Mouse (Mus musculus): ENCODE data around the gene Nup160. TPM values are rescaled to one million over a fixed set of nuclear protein-coding genes. Genes with fewer than 3 reads are reported as not detected.

The Nup160 gene
- polyA plus RNA-seq, 1 experiment from 2014 or later, result 40.4 TPM

DNA sequence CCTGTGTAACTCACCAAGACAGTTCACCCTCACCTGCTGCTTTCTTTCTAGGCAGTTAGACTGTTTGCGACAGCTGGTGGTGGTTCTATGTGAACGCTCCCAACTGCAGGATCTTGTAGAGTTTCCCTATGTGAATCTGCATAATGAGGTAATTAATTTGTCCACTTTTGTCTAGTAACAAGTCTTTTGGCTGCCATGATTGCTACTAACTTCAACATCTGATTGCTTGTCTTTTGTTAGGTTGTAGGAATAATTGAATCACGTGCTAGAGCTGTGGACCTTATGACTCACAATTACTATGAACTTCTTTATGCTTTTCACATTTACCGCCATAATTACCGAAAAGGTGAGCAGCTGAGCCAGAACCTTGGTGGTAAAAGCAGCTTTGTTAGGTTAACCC is 40.9 kb downstream of the Nup160 start:
- H3K9me3 ChIP-seq, result no peaks in the 10 kb centered on the region
- H3K27ac ChIP-seq, result no peak overlapping the region
- no peaks in the 10 kb centered on the region for H3K4me1 ChIP-seq
- H3K36me3 ChIP-seq, result peaks cover 28% of the 10 kb centered on the region
- no peak overlapping the region for H3K9ac ChIP-seq
- WGBS, result 94% methylated on average over 5 of the region's 5 CpGs
- ATAC-seq (ENCODE audit: insufficient read depth, low FRiP score, low read depth), result no peak
- H3K4me2 ChIP-seq, result no peak overlapping the region
- H3K4me3 ChIP-seq (replicated peaks), result no peak overlapping the region
- no peaks in the 10 kb centered on the region for H3K27me3 ChIP-seq (replicated peaks)

DNA sequence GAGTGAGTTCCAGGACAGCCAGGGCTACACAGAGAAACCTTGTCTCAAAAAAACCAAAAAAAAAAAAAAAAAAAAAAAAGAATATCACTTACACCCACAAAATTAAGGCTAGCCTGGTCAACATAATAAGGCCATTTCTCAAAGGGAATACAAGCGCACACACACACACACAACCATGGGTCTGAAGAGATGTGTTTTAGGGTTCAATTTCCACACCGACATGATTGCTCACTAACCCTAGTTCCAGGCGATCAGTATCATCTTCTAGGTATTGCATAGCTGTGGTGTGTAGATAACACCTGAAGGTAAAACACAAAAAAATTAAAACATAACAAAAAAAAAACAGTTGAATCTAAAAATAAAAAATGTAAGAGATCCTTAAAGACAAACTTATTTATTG is 49.8 kb downstream of the Nup160 start:
- H3K4me3 ChIP-seq (replicated peaks), result no peak overlapping the region
- H3K27me3 ChIP-seq (replicated peaks), result no peaks in the 10 kb centered on the region
- peaks cover 46% of the 10 kb centered on the region for H3K36me3 ChIP-seq
- no peak overlapping the region for H3K27ac ChIP-seq
- H3K9ac ChIP-seq, result no peak overlapping the region
- H3K4me1 ChIP-seq, result no peaks in the 10 kb centered on the region
- H3K4me2 ChIP-seq, result no peak overlapping the region
- no peak for ATAC-seq (ENCODE audit: insufficient read depth, low FRiP score, low read depth)
- no peaks in the 10 kb centered on the region for H3K9me3 ChIP-seq
- 94% methylated on average over 3 of the region's 3 CpGs for WGBS

DNA sequence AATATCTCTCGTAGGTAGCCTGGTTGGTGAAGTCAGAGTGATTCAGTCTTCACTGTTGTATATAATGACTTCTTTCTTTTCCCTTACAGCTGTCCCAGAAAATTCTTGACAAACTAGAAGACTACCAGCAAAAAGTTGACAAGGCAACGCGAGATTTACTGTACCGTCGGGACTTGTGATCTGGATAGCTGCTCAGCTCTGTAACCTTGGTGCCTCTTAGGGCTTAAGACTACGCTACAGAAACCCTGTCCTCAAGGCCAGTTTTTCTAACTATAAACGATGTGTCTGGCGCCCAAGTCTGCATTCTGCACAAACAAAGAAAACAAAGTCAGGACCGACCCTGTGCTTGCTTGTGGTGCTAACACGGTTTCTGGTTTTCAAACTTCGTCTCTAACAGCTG is 58.3 kb downstream of the Nup160 start:
- no peak overlapping the region for H3K4me3 ChIP-seq (replicated peaks)
- no peaks in the 10 kb centered on the region for H3K4me1 ChIP-seq
- H3K27ac ChIP-seq, result no peak overlapping the region
- WGBS, result 90% methylated on average over 11 of the region's 11 CpGs
- H3K9ac ChIP-seq, result no peak overlapping the region
- ATAC-seq (ENCODE audit: insufficient read depth, low FRiP score, low read depth), result no peak
- H3K36me3 ChIP-seq, result peaks cover 53% of the 10 kb centered on the region
- H3K9me3 ChIP-seq, result no peaks in the 10 kb centered on the region
- no peak overlapping the region for H3K4me2 ChIP-seq
- no peaks in the 10 kb centered on the region for H3K27me3 ChIP-seq (replicated peaks)

DNA sequence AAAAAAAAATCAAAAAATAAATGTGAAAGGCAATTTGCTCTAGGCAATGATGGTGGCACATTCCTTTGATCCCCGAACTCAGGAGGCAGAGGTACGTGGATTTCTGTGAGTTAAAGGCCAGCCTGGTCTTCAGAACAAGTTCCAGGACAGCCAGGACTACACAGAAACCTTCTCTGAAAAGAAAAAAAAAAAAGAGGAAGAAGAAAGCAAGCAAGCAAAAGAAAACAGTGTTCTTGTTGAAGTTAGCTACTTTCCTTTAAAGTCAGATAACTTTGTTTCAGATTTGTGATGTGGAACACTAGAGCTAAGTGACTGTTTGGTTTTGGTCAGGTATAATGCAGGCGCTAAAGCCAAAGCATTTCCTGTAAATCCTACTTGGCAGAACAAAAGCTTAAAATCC is 61.8 kb downstream of the Nup160 start:
- no peaks in the 10 kb centered on the region for H3K9me3 ChIP-seq
- no peak overlapping the region for H3K27ac ChIP-seq
- H3K36me3 ChIP-seq, result peaks cover 28% of the 10 kb centered on the region
- no peak overlapping the region for H3K9ac ChIP-seq
- H3K27me3 ChIP-seq (replicated peaks), result no peaks in the 10 kb centered on the region
- H3K4me1 ChIP-seq, result no peaks in the 10 kb centered on the region
- ATAC-seq (ENCODE audit: insufficient read depth, low FRiP score, low read depth), result no peak
- no peak overlapping the region for H3K4me2 ChIP-seq
- WGBS, result 88% methylated on average over 3 of the region's 3 CpGs
- no peak overlapping the region for H3K4me3 ChIP-seq (replicated peaks)

DNA sequence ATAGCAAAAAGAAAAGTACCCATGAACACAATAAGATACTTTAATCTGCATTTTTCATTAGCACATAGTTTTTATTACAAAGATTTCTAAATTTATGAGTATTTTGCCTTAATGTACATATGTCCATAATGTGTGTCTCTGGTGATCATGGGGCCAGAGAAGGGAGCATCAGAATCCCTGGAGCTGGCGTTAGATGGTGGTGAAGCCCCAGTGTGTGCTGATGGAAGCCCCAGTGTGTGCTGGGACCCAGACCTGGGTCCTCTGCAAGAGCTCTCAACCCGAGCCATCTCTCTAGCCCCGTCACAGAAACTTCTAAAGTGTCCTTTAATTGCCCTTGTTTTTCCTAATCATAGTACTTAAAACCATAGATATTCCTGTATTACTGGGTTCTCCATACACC is 62.3 kb downstream of the Nup160 start:
- Histone ChIP-seq H3K4me2 (no peak overlapping the region), H3K4me3 (replicated peaks) (no peak overlapping the region), H3K4me1 (no peaks in the 10 kb centered on the region), H3K27me3 (replicated peaks) (no peaks in the 10 kb centered on the region), H3K27ac (no peak overlapping the region), H3K9me3 (no peaks in the 10 kb centered on the region), H3K9ac (no peak overlapping the region), H3K36me3 (peaks cover 28% of the 10 kb centered on the region)
- ATAC-seq (ENCODE audit: insufficient read depth, low FRiP score, low read depth), result no peak
- WGBS, result 91% methylated on average over 3 of the region's 3 CpGs

DNA sequence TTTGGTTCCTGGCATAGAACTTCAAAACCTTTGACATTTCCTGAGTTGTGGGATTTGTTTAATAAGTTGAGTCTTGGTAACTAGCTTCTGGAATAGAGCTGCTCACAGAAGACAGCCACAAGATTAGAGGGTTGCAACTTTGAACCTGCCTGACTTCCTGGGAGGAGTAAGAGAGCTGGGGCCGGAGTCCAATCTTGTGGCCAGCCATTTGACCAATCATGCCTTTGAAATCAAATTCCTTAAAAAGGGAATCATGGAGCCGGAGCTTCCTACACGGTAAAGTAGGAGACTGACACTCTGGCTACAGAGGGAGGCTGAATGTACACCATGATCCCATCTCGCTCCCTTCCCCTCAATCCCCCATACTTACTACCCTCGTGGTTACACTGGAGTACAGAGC is 62.9 kb downstream of the Nup160 start:
- H3K4me1 ChIP-seq, result no peaks in the 10 kb centered on the region
- ATAC-seq (ENCODE audit: insufficient read depth, low FRiP score, low read depth), result no peak
- peaks cover 22% of the 10 kb centered on the region for H3K36me3 ChIP-seq
- no peak overlapping the region for H3K9ac ChIP-seq
- H3K4me3 ChIP-seq (replicated peaks), result no peak overlapping the region
- H3K9me3 ChIP-seq, result no peaks in the 10 kb centered on the region
- 88% methylated on average over 5 of the region's 5 CpGs for WGBS
- H3K27ac ChIP-seq, result no peak overlapping the region
- no peaks in the 10 kb centered on the region for H3K27me3 ChIP-seq (replicated peaks)
- H3K4me2 ChIP-seq, result no peak overlapping the region

DNA sequence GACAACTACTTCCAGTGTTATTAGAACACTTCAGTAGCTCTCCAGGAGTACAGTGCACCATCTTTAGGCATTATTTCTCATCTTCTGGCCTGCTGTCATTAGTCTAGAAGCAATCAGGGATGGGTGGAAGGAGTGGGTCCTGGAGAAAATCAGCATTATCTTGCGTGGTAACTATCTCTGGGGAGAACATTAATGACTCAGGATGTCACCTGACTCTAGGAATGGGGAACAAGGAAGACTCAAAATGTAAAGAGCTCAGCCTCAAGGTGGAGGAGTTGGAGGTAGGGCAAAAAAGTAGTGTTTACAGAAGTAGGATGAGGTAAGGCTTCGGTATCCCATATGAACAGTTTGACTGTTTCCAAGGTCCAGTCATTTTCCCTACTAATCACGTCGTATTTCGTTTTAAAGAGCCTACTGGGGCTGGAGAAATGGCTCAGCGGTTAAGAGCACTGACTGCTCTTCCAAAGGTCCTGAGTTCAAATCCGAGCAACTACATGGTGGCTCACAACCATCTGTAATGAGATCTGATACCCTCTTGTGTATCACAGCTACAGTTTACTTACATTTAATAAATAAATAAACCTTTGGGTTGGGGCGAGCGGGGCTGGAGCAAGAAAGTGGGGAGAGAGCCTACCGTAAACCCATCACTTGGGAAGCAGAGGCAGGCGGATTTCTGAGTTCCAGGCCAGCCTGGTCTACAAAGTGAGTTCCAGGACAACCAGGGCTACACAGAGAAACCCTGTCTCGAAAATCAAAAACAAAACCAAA is 67.5 kb downstream of the Nup160 start:
- no peak for ATAC-seq (ENCODE audit: insufficient read depth, low FRiP score, low read depth)
- 58% methylated on average over 12 of the region's 12 CpGs for WGBS
- H3K9me3 ChIP-seq, result no peaks in the 10 kb centered on the region
- H3K36me3 ChIP-seq, result peaks cover 5% of the 10 kb centered on the region; the same call in 1 of the 2 replicates
- no peak overlapping the region for H3K9ac ChIP-seq
- H3K4me2 ChIP-seq, result peak overlapping the region; percentile 56
- H3K27me3 ChIP-seq (replicated peaks), result no peaks in the 10 kb centered on the region
- peak overlapping the region; percentile 99 for H3K4me3 ChIP-seq (replicated peaks)
- peak overlapping the region; percentile 93 for H3K27ac ChIP-seq
- peaks cover 5% of the 10 kb centered on the region; the same call in 1 of the 2 replicates for H3K4me1 ChIP-seq

DNA sequence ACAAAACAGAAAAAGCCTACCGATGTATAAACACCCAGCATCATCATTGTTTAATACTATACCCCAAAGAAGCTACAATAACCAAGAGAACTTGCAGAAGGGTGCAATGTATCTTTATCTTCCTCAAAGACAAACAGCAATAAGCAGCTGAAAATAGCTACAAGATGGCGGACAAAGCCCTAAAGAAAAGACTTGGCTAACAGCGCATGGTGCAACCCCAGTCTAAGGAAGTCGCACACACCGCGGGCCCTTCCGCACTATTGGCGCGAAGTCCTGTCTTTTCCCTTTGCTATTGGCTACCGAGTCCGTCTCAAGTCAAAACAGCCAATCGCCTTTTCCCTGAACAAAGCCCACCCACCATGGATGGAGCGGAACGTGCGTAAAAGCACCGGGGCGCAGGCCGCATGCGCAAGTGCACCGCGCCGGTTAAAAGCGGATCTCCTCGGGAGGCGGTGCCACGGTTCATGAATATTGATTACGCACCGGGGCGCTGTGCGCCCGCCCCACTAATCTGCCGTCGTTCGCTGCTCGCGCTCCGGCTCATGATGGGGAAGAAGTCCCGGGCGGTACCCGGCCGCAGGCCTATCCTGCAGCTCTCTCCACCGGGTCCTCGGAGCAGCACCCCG is 68.2 kb downstream of the Nup160 start, which contains the start of gene Fnbp4:
Fnbp4 (plus strand) TSS at position 318 of the 626 bp plus-strand sequence.
- H3K27me3 ChIP-seq (replicated peaks), result no peaks in the 10 kb centered on the region
- H3K27ac ChIP-seq, result peak within 1 kb of the TSS; percentile 98
- peak within 1 kb of the TSS; percentile 64 for H3K4me2 ChIP-seq
- H3K9ac ChIP-seq, result peak within 1 kb of the TSS; percentile 96
- H3K9me3 ChIP-seq, result no peaks in the 10 kb centered on the region
- peaks cover 5% of the 10 kb centered on the region; the same call in 1 of the 2 replicates for H3K36me3 ChIP-seq
- H3K4me3 ChIP-seq (replicated peaks), result peak within 1 kb of the TSS; percentile 99
- peak; percentile 99 for ATAC-seq (ENCODE audit: insufficient read depth, low FRiP score, low read depth)
- under 1% methylated on average over 44 of the region's 44 CpGs for whole genome bisulfite sequencing
- H3K4me1 ChIP-seq, result peaks cover 5% of the 10 kb centered on the region; the same call in 1 of the 2 replicates

DNA sequence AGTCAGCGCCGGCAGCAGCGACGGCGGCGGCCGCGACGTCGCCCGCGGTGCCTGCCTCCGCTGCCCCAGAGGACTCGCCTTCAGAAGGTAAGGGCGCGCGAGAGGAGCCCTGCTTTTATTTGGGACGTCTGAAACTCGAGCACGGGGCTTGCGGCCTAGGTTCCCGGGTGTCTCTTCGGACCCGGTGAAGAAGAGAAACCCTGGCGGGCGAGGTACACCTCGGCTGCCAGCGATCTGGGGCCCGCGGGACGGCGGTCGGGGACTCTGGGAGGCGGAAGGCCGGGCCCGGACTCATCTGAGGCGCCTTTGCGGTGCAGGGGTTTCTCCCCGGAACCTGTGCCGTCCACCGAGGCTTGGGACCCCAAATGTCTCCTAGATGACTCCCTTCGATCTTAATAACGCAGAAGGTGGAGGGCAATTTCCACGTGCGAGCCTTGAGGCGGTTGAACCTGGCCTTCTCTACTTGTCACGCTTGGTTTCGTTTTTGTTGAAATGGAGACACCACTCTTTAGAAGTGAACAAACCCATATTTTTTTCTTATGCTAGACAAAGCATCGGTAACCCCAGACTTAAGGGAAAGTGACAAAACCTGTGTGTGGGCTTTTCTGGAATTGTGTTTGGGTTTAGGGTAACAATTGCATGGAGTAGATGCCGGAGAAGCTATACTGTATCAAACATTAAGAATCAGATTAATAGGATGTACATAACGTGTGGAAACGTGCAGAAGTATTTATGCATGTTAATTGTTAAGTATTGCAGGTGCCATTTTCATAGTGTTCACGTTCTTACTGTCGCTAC is 68.9 kb downstream of the Nup160 start:
- H3K9me3 ChIP-seq, result no peaks in the 10 kb centered on the region
- H3K27me3 ChIP-seq (replicated peaks), result no peaks in the 10 kb centered on the region
- peak overlapping the region; percentile 64 for H3K4me2 ChIP-seq
- peaks cover 5% of the 10 kb centered on the region; the same call in 1 of the 2 replicates for H3K4me1 ChIP-seq
- H3K36me3 ChIP-seq, result peaks cover 11% of the 10 kb centered on the region; the same call in 1 of the 2 replicates
- H3K9ac ChIP-seq, result peak overlapping the region; percentile 96
- peak overlapping the region; percentile 98 for H3K27ac ChIP-seq
- ATAC-seq (ENCODE audit: insufficient read depth, low FRiP score, low read depth), result peak; percentile 36
- H3K4me3 ChIP-seq (replicated peaks), result peak overlapping the region; percentile 99
- WGBS, result 1% methylated on average over 44 of the region's 54 CpGs

DNA sequence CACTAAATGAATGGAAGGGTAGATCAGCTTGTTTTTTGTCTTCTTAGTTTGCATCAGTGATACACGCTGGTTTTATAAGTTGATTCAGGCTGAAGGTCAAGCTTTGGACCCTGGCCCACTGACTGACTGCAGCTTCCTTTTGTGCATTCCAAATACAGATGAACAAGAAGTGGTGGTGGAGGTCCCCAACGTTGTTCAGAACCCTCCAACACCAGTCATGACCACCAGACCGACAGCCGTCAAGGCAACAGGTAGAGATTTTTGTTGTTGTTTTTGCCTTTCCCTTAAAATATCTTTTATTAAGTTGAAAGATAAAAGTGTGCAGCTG is 69.5 kb downstream of the Nup160 start:
- Histone ChIP-seq H3K9me3 (no peaks in the 10 kb centered on the region), H3K4me1 (peaks cover 5% of the 10 kb centered on the region; the same call in 1 of the 2 replicates), H3K9ac (peak overlapping the region; percentile 96), H3K4me2 (peak overlapping the region; percentile 64), H3K4me3 (replicated peaks) (peak overlapping the region; percentile 99), H3K27ac (peak overlapping the region; percentile 98; the same call in 1 of the 2 replicates), H3K36me3 (peaks cover 16% of the 10 kb centered on the region), H3K27me3 (replicated peaks) (no peaks in the 10 kb centered on the region)
- no peak for ATAC-seq (ENCODE audit: insufficient read depth, low FRiP score, low read depth)
- 15% methylated on average over 4 of the region's 4 CpGs for WGBS

DNA sequence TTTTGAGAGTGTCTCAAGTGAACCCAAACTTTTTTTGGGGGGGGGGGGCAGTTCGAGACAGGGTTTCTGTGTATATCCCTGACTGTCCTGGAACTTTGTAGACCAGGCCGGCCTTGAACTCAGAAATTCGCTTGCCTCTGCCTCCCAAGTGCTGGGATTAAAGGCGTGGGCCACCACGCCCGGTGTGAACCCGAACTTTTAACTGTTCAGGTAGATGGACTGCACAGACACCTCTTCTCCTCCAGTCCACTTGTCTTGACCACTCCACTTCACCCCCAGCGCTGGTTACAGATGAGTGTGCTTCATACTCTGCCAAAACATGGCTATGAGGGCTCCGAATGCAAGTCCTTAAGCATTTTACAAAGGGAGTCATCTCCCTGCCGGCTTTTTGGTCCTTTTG is 70.1 kb downstream of the Nup160 start:
- peak overlapping the region; percentile 64 for H3K4me2 ChIP-seq
- H3K9me3 ChIP-seq, result no peaks in the 10 kb centered on the region
- WGBS, result 89% methylated on average over 10 of the region's 10 CpGs
- H3K4me1 ChIP-seq, result peaks cover 5% of the 10 kb centered on the region; the same call in 1 of the 2 replicates
- H3K9ac ChIP-seq, result no peak overlapping the region
- no peak for ATAC-seq (ENCODE audit: insufficient read depth, low FRiP score, low read depth)
- no peak overlapping the region for H3K27ac ChIP-seq
- H3K36me3 ChIP-seq, result peaks cover 17% of the 10 kb centered on the region
- H3K27me3 ChIP-seq (replicated peaks), result no peaks in the 10 kb centered on the region
- peak overlapping the region; percentile 99; the same call in 1 of the 2 replicates for H3K4me3 ChIP-seq (replicated peaks)

Data from stomach, embryonic 15.5 days (tissue).